8 mouse cellular contexts compared by ENCODE assay signal in the genomic region with DNA sequence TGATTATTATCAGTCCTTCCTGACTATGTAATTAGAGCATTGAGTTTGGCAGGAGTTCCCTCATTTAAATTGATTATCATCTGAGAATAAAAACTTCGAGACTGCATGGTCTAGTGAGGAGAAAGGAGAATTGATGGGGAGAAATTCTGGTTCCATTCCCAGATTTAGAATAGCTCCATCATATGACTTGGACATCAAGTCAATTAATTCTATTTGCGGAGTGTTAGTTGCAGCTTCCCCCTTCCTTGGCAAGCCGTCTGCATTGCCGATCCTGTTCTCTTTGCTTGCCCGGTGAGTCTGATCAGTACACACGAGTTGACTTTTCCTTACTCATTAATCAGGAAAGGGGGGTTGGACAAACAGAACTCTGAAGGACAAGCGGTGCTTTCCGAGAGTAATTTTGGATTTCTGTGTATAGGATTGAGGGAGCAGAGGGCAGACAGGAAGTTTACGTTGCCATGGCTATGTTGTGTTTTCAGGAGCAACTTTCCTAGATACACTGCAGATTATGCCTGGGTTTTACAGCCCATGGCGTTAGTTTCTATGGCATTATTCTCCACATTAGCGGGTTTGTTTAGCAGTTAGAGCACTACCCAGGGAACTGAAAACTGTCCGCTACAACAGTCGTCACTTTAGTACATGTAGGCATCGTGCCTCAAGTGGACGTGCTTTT.
DNase-seq lines count a peak whose midpoint lies in the region; ATAC-seq and TF ChIP-seq lines count a peak whose summit lies in the region.

No protein-coding gene starts in this region.

- TF ChIP-seq POLR2A in brain, embryonic 14.5 days (IDR thresholded peaks at IDR 0.05; ENCODE audit: borderline replicate concordance, extremely low read depth, insufficient read depth, insufficient read length, poor library complexity, severe bottlenecking) = no peak

- no peak overlapping the region for H3K4me2 ChIP-seq in kidney, postnatal 0 days (ENCODE audit: low read length)
- no peak overlapping the region for H3K4me2 ChIP-seq in kidney, embryonic 14.5 days (replicated peaks; ENCODE audit: low read depth, low read length)

- H3K9ac ChIP-seq in kidney, postnatal 0 days (ENCODE audit: low read depth, low read length) = no peak overlapping the region
- no peak overlapping the region for H3K9ac ChIP-seq in kidney, embryonic 14.5 days (ENCODE audit: low read depth, low read length)

- H3K4me3 ChIP-seq in kidney, postnatal 0 days (replicated peaks; ENCODE audit: low read depth, low read length) = no peak overlapping the region
- H3K4me3 ChIP-seq in kidney, embryonic 14.5 days (ENCODE audit: low read length) = no peak overlapping the region
- H3K4me3 ChIP-seq in gastrocnemius, adult 2 months = no peak overlapping the region
- H3K4me3 ChIP-seq in heart, embryonic 10.5 days = no peak overlapping the region

- no peak for TF ChIP-seq CTCF in kidney, postnatal 0 days (IDR thresholded peaks at IDR 0.05; ENCODE audit: low read depth)
- no peak for TF ChIP-seq CTCF in brain, embryonic 14.5 days (IDR thresholded peaks at IDR 0.05; ENCODE audit: borderline replicate concordance, extremely low read depth, insufficient read depth, insufficient read length)
- no peak for TF ChIP-seq CTCF in gastrocnemius, adult 2 months (IDR thresholded peaks at IDR 0.05)

- no peaks in the 10 kb centered on the region for H3K27me3 ChIP-seq in kidney, postnatal 0 days (ENCODE audit: insufficient read depth, low read length)
- H3K27me3 ChIP-seq in kidney, embryonic 14.5 days (ENCODE audit: control insufficient read depth, insufficient read depth, low read length) = no peaks in the 10 kb centered on the region
- no peaks in the 10 kb centered on the region for H3K27me3 ChIP-seq in heart, embryonic 10.5 days (ENCODE audit: insufficient read depth, poor library complexity, severe bottlenecking)

- intact Hi-C loops in heart, postnatal 25 days (cut with DNase I) = no loop called here
- intact Hi-C loops in gastrocnemius, adult 2 months (cut with DNase I) = no loop called here

- no peak overlapping the region for H3K27ac ChIP-seq in kidney, postnatal 0 days
- H3K27ac ChIP-seq in kidney, embryonic 14.5 days (ENCODE audit: low read depth, low read length) = no peak overlapping the region
- no peak overlapping the region for H3K27ac ChIP-seq in gastrocnemius, adult 2 months
- no peak overlapping the region for H3K27ac ChIP-seq in heart, embryonic 10.5 days

- no peak for ATAC-seq in kidney, postnatal 0 days (replicated peaks; ENCODE audit: low FRiP score, low read depth)
- no peak for ATAC-seq in kidney, embryonic 14.5 days (ENCODE audit: low FRiP score, low TSS enrichment)

- H3K4me1 ChIP-seq in kidney, postnatal 0 days (replicated peaks; ENCODE audit: insufficient read depth, low read length) = no peaks in the 10 kb centered on the region
- no peaks in the 10 kb centered on the region for H3K4me1 ChIP-seq in kidney, embryonic 14.5 days (ENCODE audit: control insufficient read depth, insufficient read depth, low read length)
- H3K4me1 ChIP-seq in heart, embryonic 10.5 days = no peaks in the 10 kb centered on the region

- WGBS in kidney, postnatal 0 days = 66% methylated on average over 15 of the region's 15 CpGs
- 75% methylated on average over 15 of the region's 15 CpGs for WGBS in kidney, embryonic 14.5 days
- WGBS in heart, embryonic 10.5 days = 83% methylated on average over 15 of the region's 15 CpGs

- H3K36me3 ChIP-seq in kidney, postnatal 0 days (ENCODE audit: insufficient read depth, low read length) = no peaks in the 10 kb centered on the region
- H3K36me3 ChIP-seq in kidney, embryonic 14.5 days (ENCODE audit: control insufficient read depth, insufficient read depth, low read length) = no peaks in the 10 kb centered on the region
- no peaks in the 10 kb centered on the region for H3K36me3 ChIP-seq in heart, embryonic 10.5 days

- DNase-seq in kidney, postnatal 0 days (ENCODE audit: low spot score) = peak; percentile 3
- DNase-seq in brain, embryonic 14.5 days (ENCODE audit: low read depth) = peak; percentile 85
- peak; percentile 76 for DNase-seq in cerebellum, adult 9-10 months
- peak; percentile 28 to 40 for DNase-seq in layer of hippocampus, postnatal 36 days
- DNase-seq in heart, postnatal 25 days (ENCODE audit: low spot score) = no peak
- no peak for DNase-seq in gastrocnemius, adult 2 months
- no peak for DNase-seq in heart, embryonic 10.5 days (ENCODE audit: low spot score)

- no peaks in the 10 kb centered on the region for H3K9me3 ChIP-seq in kidney, postnatal 0 days (replicated peaks; ENCODE audit: low read length)
- no peaks in the 10 kb centered on the region for H3K9me3 ChIP-seq in kidney, embryonic 14.5 days (ENCODE audit: control insufficient read depth, low read length)
- H3K9me3 ChIP-seq in heart, embryonic 10.5 days = no peaks in the 10 kb centered on the region

Comparison
In these comparisons a context has a peak if more than half of its experiments do, and no peak if none do; other contexts are left out.
1. DNase-seq: peak in kidney, postnatal 0 days (single experiment), brain, embryonic 14.5 days (single experiment), cerebellum, adult 9-10 months (single experiment) and layer of hippocampus, postnatal 36 days (2 of 2); none in heart, postnatal 25 days (single experiment), gastrocnemius, adult 2 months (single experiment) and heart, embryonic 10.5 days (single experiment).